Mouse (Mus musculus): Measurements from ENCODE around the gene Skp2.
"Not testable (repeated sequence)": the region's sequence is repeated elsewhere in the genome, so short reads cannot be mapped to it uniquely, and the experiment has no call there.

Skp2 gene

GRCm38 (mm10) chr15:9155325-9155724, at the start of gene Skp2:
Gene Skp2 (minus strand): TSS chr15:9155425.
- no peak for DNase-seq (ENCODE audit: low spot score in 2 of 2)

- no peak for DNase-seq (ENCODE audit: low spot score in 2 of 2)
Observed at GRCm38 (mm10) chr15:9198421-9198820, 43.2 kb upstream of the Skp2 start.

GRCm38 (mm10) chr15:9192685-9193084, 37.5 kb upstream of the Skp2 start:
- not testable (repeated sequence) for DNase-seq (ENCODE audit: low spot score in 2 of 2)

DNA sequence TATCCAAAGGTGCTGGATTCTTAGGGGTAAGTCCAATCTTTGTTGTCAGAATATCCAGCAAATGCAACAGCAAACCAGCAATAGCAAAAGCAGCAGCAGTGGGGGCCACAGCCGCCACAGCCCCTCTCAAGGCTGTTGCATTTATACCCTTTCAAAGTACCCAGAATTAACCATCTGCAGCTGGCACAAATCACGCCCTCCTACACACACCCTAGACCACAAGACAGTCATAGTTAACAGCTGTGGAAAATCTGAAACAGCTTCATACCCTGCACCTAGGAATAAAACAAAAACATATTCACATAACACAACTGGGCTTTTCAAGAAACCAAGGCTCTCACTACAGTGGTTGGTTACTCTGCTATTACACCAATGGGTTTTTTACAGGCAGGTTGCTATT, 34.6 kb upstream of the Skp2 start:
- DNase-seq (ENCODE audit: low spot score in 2 of 2): no peak

DNA sequence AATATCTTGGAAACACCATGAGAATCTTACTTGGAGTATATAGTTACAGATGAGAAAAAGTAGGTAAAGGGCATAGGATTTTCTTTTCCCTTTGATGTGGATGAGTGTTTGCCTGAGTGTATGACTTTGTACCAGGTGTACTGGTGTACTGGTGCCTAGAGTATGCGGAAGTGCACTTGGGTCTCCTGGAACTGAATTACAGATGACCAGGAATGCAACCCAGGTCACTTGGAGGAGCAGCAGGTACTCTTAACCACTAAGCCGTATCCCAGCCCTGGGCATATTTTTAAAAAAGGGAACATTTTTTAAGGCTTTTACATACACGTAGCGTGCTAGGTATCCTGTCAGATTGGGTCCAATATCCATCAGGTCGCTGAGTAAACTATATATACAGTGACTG, 28.8 kb upstream of the Skp2 start:
- no peak for DNase-seq (ENCODE audit: low spot score in 2 of 2)

DNA sequence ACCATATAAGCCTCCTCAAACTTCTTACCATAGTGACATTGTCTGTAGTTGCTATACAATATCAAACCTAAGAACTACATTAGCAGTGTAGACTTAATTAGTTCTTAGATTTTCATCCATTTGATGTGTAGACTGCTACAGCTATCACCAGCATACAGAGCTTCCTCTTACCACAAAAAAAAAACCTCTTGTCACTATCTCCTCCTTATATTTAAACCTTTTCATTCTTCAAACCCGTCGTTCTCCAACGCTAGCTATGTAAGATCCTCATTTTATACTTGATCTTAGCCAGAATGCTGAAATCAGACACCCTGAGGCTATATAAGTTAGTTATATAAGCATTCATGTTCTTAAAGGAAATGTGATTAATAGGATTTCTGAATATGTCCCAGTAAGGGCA, 21.8 kb upstream of the Skp2 start:
- DNase-seq (ENCODE audit: low spot score in 2 of 2): no peak

DNA sequence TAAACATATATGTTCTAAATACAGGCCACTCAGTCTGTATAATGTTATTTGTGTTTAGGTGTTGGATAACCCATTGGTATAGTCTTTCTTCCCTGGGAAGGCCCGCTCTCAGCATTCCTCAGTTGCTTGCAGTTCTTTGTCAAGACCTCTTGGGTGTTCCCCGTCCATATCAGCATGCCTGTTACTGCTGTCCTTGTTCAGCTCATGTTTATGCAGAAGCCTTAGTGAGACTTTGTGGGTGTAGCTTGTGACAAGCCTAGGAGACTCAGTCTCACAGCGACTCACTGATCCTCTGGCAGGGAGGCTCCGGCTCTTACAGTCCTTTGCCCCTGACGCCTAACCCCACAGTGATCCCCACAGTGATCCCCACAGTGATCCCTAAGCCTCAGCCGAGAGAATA, 8.9 kb upstream of the Skp2 start:
- DNase-seq (ENCODE audit: low spot score in 2 of 2): no peak

GRCm38 (mm10) chr15:9162557-9163070, 7.4 kb upstream of the Skp2 start:
- no peak for DNase-seq (ENCODE audit: low spot score in 2 of 2)

GRCm38 (mm10) chr15:9140684-9141171, 14.5 kb downstream of the Skp2 start:
- peak in 1 of 2 experiments; percentile 21 for DNase-seq (ENCODE audit: low spot score in 2 of 2)

DNA sequence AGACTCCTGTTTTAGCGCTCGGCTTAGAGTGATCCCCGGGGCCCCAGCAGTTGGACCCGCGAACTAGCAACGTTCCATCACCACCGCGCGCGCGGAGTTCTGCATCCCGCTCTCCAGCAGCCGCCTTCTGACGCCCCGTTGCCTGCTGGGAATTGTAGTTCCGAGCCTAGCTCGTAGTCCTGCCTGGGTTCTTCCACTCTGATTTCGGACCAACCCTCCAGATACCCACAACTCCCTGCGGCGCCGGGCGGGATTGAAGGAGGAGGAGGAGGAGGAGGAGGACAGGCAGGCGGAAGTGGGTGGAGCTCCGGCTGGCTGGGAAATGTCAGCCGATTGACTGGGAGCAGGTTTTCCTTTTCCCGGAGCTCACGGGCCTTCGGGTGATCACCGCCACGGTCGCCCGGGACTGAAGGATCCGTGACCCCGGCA, 15.0 kb downstream of the Skp2 start, which contains the start of gene Lmbrd2:
Gene Lmbrd2, plus strand, starts transcription at position 299 of the 429 bp plus-strand sequence.
- DNase-seq (ENCODE audit: low spot score in 2 of 2): peak; percentile 89 to 92

DNA sequence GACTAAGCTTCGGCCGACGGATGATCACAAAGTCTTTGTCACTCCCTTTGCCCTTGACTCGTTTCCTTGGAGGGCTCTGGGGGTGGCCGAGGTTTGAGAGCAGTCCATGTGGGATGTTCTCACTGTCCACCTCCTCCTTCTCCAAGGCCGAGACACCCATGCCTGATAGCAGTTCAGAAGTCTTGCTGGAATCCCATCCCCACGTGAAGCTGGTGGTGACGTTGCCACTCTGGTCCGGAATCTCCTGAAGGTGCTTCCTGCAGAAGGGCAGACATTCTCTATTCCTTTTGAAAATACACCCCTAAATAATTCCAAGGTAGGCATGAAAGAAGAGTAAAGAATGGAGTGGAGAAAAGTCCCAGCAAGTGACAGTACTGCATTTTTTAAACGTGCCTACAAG, 15.8 kb downstream of the Skp2 start:
- DNase-seq (ENCODE audit: low spot score in 2 of 2): no peak

GRCm38 (mm10) chr15:9134891-9135507, 20.2 kb downstream of the Skp2 start:
- DNase-seq (ENCODE audit: low spot score in 2 of 2): no peak

DNA sequence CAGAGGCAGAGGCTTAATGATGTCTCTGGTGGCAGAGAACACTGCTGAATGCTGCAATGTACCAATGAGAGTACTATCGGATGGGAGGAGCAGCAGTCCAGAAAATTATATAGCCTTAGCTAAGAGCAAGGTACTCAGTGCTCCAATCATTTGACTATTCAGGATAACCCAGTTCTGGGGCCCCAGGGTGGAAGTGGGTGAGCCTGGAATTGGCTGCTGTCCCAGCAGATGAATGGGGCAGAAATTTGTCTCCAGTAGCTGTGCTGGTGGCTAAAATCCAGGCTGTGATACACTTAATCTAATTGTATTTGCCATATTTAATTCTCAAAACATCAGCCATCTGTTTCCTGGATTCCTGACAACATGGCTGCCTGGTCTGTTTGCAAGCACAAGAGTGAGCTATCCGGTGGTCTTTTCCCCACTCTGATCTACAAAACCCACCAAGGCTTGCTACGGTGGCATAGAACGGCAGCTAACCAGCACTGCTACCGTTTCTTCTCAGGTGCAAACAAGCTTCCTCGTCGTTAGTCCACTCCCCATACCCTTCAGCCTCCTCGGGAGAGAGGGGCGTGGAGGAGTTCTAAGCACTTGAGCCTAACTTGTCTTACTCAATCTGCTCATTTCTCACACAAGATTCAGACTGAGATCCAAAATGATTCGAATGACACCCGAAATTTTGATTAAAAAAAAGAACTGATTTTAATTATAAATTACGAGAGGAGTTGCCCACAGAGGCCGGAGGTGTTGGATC, 22.4 kb downstream of the Skp2 start:
- no peak for DNase-seq (ENCODE audit: low spot score in 2 of 2)

GRCm38 (mm10) chr15:9131499-9131888, 23.7 kb downstream of the Skp2 start:
- DNase-seq (ENCODE audit: low spot score in 2 of 2): no peak

DNA sequence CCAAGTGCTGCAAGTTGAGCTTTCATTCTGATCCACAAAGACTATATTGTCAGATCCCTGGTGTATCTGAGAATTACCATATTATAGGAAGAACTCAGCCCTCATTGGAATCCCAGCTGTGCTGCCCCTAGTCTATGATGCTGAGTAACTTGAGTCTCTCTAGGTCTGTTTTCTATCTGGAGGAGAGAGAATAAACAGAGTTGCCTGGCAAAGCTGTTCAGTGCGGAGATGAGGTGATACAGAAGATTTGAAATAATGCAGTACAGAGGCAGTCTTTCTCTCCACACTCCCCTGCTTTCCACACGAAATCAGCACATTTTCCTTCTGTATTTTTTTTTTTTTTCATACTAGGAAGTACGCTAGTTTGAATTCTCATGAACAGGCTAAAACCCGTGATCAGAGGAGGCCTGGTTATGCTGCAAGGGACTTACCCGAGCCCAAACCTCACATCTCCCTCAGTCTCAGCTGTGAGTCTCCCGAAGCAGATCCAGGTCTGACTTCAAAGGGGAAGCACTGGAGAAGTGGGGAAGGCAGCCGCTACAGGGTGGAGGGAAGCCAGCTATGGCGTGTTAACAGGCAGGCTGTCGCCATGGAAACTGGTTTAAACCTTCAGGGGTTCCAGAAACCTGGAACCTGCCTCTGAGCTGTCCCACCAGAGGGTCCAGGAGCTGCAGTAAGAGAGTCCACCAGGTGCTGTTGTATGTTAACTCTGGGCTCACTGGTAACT, 24.3 kb downstream of the Skp2 start:
- no peak for DNase-seq (ENCODE audit: low spot score in 2 of 2)

DNA sequence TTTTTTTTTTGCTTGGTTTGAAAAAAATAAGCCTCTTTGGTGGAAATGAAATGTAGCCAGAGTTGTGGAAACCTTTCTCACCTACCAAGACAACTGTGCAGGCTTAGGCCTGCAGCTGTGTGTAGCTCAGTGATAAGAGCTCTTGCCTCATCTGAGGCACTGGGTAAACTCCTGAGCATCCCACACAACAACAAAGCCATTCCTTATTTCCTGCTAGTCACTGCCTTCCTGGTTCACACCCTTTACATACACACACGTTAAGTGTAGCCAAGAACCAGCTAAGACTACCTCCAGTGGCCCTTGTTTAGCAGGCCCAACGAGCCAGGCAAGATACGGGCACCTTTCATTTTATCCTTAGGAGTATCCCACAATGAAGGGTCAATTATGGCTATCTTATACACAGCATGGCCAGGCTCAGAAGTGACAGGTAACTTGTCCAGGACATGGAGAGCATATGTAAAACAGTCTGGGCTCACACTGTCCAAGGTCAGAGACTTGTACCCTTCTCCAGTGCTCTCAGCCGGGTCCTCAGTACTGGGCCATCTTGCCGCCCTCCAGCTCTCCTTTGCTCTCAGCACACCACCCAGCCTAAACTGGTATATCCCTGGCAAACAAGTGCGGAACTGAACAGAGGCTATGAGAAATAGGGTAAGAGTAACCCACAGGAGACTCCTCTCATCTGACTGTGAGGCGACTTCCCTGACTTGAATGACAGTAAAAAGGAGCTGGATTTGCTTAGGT, 28.0 kb downstream of the Skp2 start:
- DNase-seq (ENCODE audit: low spot score in 2 of 2): no peak

DNA sequence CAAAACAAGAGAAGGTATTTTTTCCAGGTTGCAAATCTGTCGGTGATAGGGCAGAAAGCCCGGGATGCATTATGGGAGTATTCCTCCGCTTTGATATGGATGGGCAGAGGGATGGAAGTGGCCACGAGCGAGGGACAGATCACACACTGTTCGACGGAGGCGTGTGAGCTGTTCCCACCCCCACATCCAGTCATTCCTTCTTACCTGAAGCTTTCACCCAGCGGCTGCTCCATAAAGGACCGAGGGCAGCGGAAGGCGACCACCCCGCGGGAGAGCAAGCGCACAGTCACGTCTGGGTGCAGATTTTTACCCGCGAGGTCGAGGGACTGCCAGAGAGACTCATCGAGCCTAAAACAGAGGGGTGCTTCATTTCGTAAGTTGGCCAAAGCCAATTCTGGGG, 30.4 kb downstream of the Skp2 start:
- no peak for DNase-seq (ENCODE audit: low spot score in 2 of 2)

DNA sequence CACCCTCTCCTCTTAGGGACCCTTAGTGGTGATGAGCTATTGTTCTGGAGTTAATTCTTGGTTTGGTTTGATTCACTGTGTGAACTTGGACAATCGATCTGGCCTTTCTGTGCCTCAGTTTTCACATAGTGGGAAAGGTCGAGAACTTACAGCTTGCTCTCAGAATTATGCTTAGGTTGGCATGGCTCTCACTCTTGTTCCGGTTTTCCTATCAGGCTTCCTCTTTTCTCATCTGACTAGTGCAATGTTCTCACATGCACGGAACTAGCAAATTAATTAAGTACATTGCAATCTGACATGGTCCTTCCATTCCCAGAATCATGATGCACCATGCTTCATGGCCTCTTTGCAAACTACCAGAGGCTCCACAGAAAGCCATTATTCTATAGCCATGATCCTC, 32.2 kb downstream of the Skp2 start:
- no peak for DNase-seq (ENCODE audit: low spot score in 2 of 2)

DNA sequence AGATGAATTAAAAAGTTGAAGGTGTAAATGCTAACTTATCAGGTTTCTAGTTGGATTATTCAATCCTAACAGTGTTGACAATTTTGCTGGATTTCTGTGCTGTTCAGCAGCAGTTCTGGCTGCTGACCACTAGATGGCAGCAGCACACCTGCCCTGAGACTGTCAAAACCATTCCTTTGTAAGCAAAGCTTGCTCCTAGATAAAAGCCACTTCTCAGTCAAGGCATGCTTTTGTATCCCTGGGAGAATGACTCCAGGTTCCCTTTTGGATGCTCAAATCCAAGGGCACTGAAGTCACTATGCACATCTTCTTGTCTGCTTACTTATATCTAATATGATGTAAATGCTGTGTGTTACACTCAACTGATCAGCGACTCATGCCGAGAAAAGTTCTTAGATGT, 35.1 kb downstream of the Skp2 start:
- DNase-seq (ENCODE audit: low spot score in 2 of 2): peak in 1 of 2 experiments; percentile 22

- no peak for DNase-seq (ENCODE audit: low spot score in 2 of 2)
Observed at GRCm38 (mm10) chr15:9118852-9119251, 36.4 kb downstream of the Skp2 start.

DNA sequence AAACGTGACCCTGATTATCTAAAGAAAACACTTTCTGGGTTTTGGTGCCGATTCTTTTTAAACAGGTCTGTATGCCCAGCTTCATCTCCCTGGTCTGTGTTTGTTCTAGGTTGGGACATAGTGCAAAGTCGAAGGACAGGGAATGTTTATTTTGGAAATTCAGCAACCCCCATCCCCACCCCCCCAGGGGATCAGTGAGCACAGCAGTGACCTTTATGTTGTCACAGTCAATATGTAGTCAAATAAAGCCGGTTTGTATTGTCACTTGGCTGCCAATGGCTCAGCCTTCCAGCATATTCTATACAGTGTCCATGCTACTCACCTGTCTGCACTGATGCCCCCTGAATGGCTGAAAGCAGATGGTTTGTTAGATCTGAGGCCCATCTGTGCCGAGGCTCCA, 40.6 kb downstream of the Skp2 start:
- DNase-seq (ENCODE audit: low spot score in 2 of 2): no peak

- no peak for DNase-seq (ENCODE audit: low spot score in 2 of 2)
Observed at GRCm38 (mm10) chr15:9114131-9114530, 41.1 kb downstream of the Skp2 start.
